Mouse (Mus musculus) C2C12 (cell line): ENCODE measurements at regions not wholly inside any gene's neighbourhood (a gene's known extent, or its start where the extent isn't known, plus 50 kb on each side); places are given as distances from the start of the nearest gene placed in this dataset.

ENCODE experiments used
- CTCF ChIP-seq: IDR thresholded peaks from one replicate; pipeline ENCODE4 v1.5.1; 2011; ENCODE audit not compliant: control insufficient read depth, insufficient read depth, insufficient read length
- MAX ChIP-seq: IDR thresholded peaks from one replicate; pipeline ENCODE4 v1.6.1; 2011; ENCODE audit warnings: mild to moderate bottlenecking, control low read depth

GRCm38 (mm10) chr13:116215101-116215500 is 94.4 kb downstream of the Isl1 start:
- no peak for TF ChIP-seq MAX
- TF ChIP-seq CTCF = no peak
